Mouse (Mus musculus) CH12.LX (cell line): ENCODE data around the gene Lefty2. TPM values are rescaled to one million over a fixed set of nuclear protein-coding genes. Genes with fewer than 3 reads are reported as not detected.
A peak's percentile ranks its signal among the peaks of the same experiment; 100 is the strongest.

Source experiments
- DNase-seq: peaks from one replicate; pipeline ENCODE4 v3.0.0-alpha.2; 2013; ENCODE audit errors: extremely low read depth
- H3K27ac ChIP-seq: 2 replicates; pipeline ENCODE4 v1.5.1; 2012; ENCODE audit warnings: low read depth, mild to moderate bottlenecking, control low read depth, moderate library complexity; ENCODE audit not compliant: insufficient read depth
- H3K27me3 ChIP-seq: replicated peaks from 2 replicates; pipeline ENCODE3; 2012; ENCODE audit warnings: inconsistent platforms
- H3K36me3 ChIP-seq, 2 experiments: replicated peaks in 1 of 2; 2 replicates each; pipeline versions ENCODE3 to v1.6.1; 2012; ENCODE audit warnings: inconsistent platforms in 1 of 2, low read length in 1 of 2, mild to moderate bottlenecking in 1 of 2, mixed read lengths in 1 of 2, moderate library complexity in 1 of 2; ENCODE audit not compliant: control insufficient read depth in 1 of 2, insufficient read depth in 1 of 2
- H3K4me1 ChIP-seq, 2 experiments: 2 replicates each; pipeline ENCODE4 v1.6.1; 2012; ENCODE audit warnings: inconsistent platforms in 1 of 2, moderate library complexity in 1 of 2; ENCODE audit not compliant: insufficient read depth in 2 of 2, control insufficient read depth in 1 of 2
- H3K4me2 ChIP-seq: 2 replicates; pipeline ENCODE4 v1.6.1; 2012; ENCODE audit warnings: low read depth, mild to moderate bottlenecking, control low read depth; ENCODE audit not compliant: poor library complexity, insufficient read depth, severe bottlenecking
- H3K4me3 ChIP-seq, 3 experiments: fragments of 150-350 bp in 1 of 3; sonication (generic) in 1 of 3; replicated peaks in 1 of 3; 2 replicates each; pipeline versions ENCODE3 to v1.5.1; 2011 to 2012; ENCODE audit warnings: low read depth in 2 of 3, low read length in 2 of 3, mild to moderate bottlenecking in 2 of 3, moderate library complexity in 2 of 3, control low read depth in 1 of 3, improper control_type of control experiment in 1 of 3, inconsistent platforms in 1 of 3, mixed read lengths in 1 of 3; ENCODE audit not compliant: poor library complexity in 1 of 3
- H3K79me2 ChIP-seq: replicated peaks from 2 replicates; pipeline ENCODE4 v1.6.1; 2012; ENCODE audit warnings: mild to moderate bottlenecking, moderate library complexity; ENCODE audit not compliant: control insufficient read depth, poor library complexity, insufficient read depth, severe bottlenecking; ENCODE audit errors: extremely low read depth
- H3K9ac ChIP-seq: 2 replicates; pipeline ENCODE4 v1.6.1; 2012; ENCODE audit warnings: low read depth, mild to moderate bottlenecking, control low read depth, moderate library complexity; ENCODE audit not compliant: insufficient read depth
- H3K9me3 ChIP-seq: replicated peaks from 2 replicates; pipeline ENCODE3; 2012; ENCODE audit warnings: low read length, inconsistent platforms, mixed read lengths
- BHLHE40 ChIP-seq: IDR thresholded peaks from 2 replicates; pipeline ENCODE4 v1.6.1; 2011; ENCODE audit warnings: mild to moderate bottlenecking, low read depth, low read length, improper control_type of control experiment
- CTCF ChIP-seq, 2 experiments: IDR thresholded peaks in 1 of 2; conservative IDR thresholded peaks in 1 of 2; 2 replicates each; pipeline ENCODE4 v1.5.1; 2011 to 2012; ENCODE audit warnings: low read depth in 2 of 2, low read length in 2 of 2, improper control_type of control experiment in 1 of 2, inconsistent platforms in 1 of 2, mild to moderate bottlenecking in 1 of 2, moderate library complexity in 1 of 2
- E2F4 ChIP-seq: IDR thresholded peaks from 2 replicates; pipeline ENCODE4 v1.6.1; 2011; ENCODE audit warnings: low read depth, low read length, improper control_type of control experiment; ENCODE audit not compliant: insufficient replicate concordance
- ELF1 ChIP-seq: IDR thresholded peaks from 2 replicates; pipeline ENCODE4 v1.6.1; 2014; ENCODE audit warnings: low read depth, mild to moderate bottlenecking, inconsistent platforms, low read length, improper control_type of control experiment
- GABPA ChIP-seq: IDR thresholded peaks from 2 replicates; pipeline ENCODE4 v1.6.1; 2012; ENCODE audit warnings: low read depth, low read length, improper control_type of control experiment, inconsistent platforms; ENCODE audit not compliant: insufficient replicate concordance
- HCFC1 ChIP-seq: IDR thresholded peaks from 2 replicates; pipeline ENCODE4 v1.6.1; 2012; ENCODE audit warnings: low read depth, mild to moderate bottlenecking, inconsistent platforms, low read length, improper control_type of control experiment
- IRF4 ChIP-seq: IDR thresholded peaks from 2 replicates; pipeline ENCODE4 v1.6.1; 2014; ENCODE audit warnings: low read depth, mild to moderate bottlenecking, inconsistent platforms, low read length, improper control_type of control experiment
- JUN ChIP-seq: IDR thresholded peaks from 2 replicates; pipeline ENCODE4 v1.6.1; 2011; ENCODE audit warnings: low read depth, mild to moderate bottlenecking, low read length, improper control_type of control experiment, moderate library complexity; ENCODE audit not compliant: insufficient read depth
- KAT2A ChIP-seq: IDR thresholded peaks from 2 replicates; pipeline ENCODE4 v1.6.1; 2012; ENCODE audit warnings: low read length, improper control_type of control experiment, inconsistent platforms; ENCODE audit not compliant: insufficient replicate concordance
- MAX ChIP-seq: IDR thresholded peaks from 2 replicates; pipeline ENCODE4 v1.6.1; 2011; ENCODE audit warnings: low read length, improper control_type of control experiment
- MAZ ChIP-seq: IDR thresholded peaks from 2 replicates; pipeline ENCODE4 v1.6.1; 2012; ENCODE audit warnings: low read depth, mild to moderate bottlenecking, inconsistent platforms, low read length, improper control_type of control experiment, moderate library complexity
- MEF2A ChIP-seq: IDR thresholded peaks from 2 replicates; pipeline ENCODE4 v1.6.1; 2014; ENCODE audit warnings: low read depth, mild to moderate bottlenecking, inconsistent platforms, low read length, improper control_type of control experiment, borderline replicate concordance
- MYC ChIP-seq: IDR thresholded peaks from 2 replicates; pipeline ENCODE4 v1.6.1; 2011; ENCODE audit warnings: low read depth, mild to moderate bottlenecking, improper control_type of control experiment, low read length
- PAX5 ChIP-seq: IDR thresholded peaks from 2 replicates; pipeline ENCODE4 v1.6.1; 2012; ENCODE audit warnings: low read length, inconsistent platforms, mixed read lengths
- POLR2A ChIP-seq: IDR thresholded peaks from 2 replicates; pipeline ENCODE4 v1.6.1; 2011; ENCODE audit warnings: low read depth, mild to moderate bottlenecking, improper control_type of control experiment, low read length
- POLR2AphosphoS2 ChIP-seq: IDR thresholded peaks from 2 replicates; pipeline ENCODE4 v1.6.1; 2011; ENCODE audit warnings: low read depth, low read length, improper control_type of control experiment
- RAD21 ChIP-seq: IDR thresholded peaks from 2 replicates; pipeline ENCODE4 v1.6.1; 2011; ENCODE audit warnings: low read depth, mild to moderate bottlenecking, low read length, improper control_type of control experiment, moderate library complexity
- RCOR1 ChIP-seq: conservative IDR thresholded peaks from 2 replicates; pipeline ENCODE4 v1.6.1; 2012; ENCODE audit warnings: low read depth, mild to moderate bottlenecking, inconsistent platforms, low read length, improper control_type of control experiment
- SMC3 ChIP-seq: IDR thresholded peaks from 2 replicates; pipeline ENCODE4 v1.6.1; 2011; ENCODE audit warnings: low read depth, low read length, improper control_type of control experiment
- TCF12 ChIP-seq: IDR thresholded peaks from 2 replicates; pipeline ENCODE4 v1.6.1; 2014; ENCODE audit warnings: low read depth, mild to moderate bottlenecking, inconsistent platforms, low read length, improper control_type of control experiment
- UBTF ChIP-seq: IDR thresholded peaks from 2 replicates; pipeline ENCODE4 v1.6.1; 2012; ENCODE audit warnings: low read depth, mild to moderate bottlenecking, inconsistent platforms, low read length, improper control_type of control experiment, moderate library complexity
- USF1 ChIP-seq: IDR thresholded peaks from 2 replicates; pipeline ENCODE4 v1.6.1; 2014; ENCODE audit warnings: low read depth, mild to moderate bottlenecking, inconsistent platforms, low read length, improper control_type of control experiment
- ZKSCAN1 ChIP-seq: IDR thresholded peaks from 2 replicates; pipeline ENCODE4 v1.6.1; 2012; ENCODE audit warnings: low read depth, inconsistent platforms, low read length, improper control_type of control experiment, borderline replicate concordance
- ZMIZ1 ChIP-seq: IDR thresholded peaks from 2 replicates; pipeline ENCODE4 v1.6.1; 2012; ENCODE audit warnings: low read depth, mild to moderate bottlenecking, inconsistent platforms, low read length, improper control_type of control experiment
- dilution Hi-C: fragments of 300-500 bp; cut with MboI; formaldehyde crosslinking; loops from 2 replicates; pipeline ENCODE4 v1.14.3; 2020; ENCODE audit warnings: low sequenced_read_pairs; ENCODE audit not compliant: extremely low pct_unique_long_range_greater_than_20kb, extremely low pct_ligation_motif_present
- in situ Hi-C: fragments of 300-500 bp; cut with MboI; formaldehyde crosslinking; loops from 3 replicates; pipeline ENCODE4 v1.14.3; 2019; ENCODE audit warnings: low sequenced_read_pairs, low pct_ligation_motif_present, low pct_unique_long_range_greater_than_20kb, mixed read lengths
- polyA plus RNA-seq: library from polyadenylated mRNA; unstranded; fragments of >175 nt; gene quantifications from 2 replicates; pipeline ENCODE4 v1.2.1, GENCODE M21; 2012; ENCODE audit warnings: low read depth; ENCODE audit not compliant: insufficient read length
- total RNA-seq, 2 experiments: library from RNA; depleted of rRNA; stranded (reverse); fragments of 300-350 nt in 1 of 2; fragments of >200 nt in 1 of 2; gene quantifications; 2 replicates each; pipeline ENCODE4 v1.2.3; 2012 to 2014

Gene Lefty2
- total and polyA plus RNA-seq, 3 experiments: not detected

- Histone ChIP-seq H3K27ac (no peak overlapping the region), H3K79me2 (no peaks in the 10 kb centered on the region), H3K27me3 (no peaks in the 10 kb centered on the region), H3K9me3 (no peaks in the 10 kb centered on the region), H3K36me3 (no peaks in the 10 kb centered on the region), H3K9ac (no peak overlapping the region), H3K4me3 (no peak overlapping the region), H3K4me1 (peaks cover 14 to 29% of the 10 kb centered on the region in 2 experiments), H3K4me2 (no peak overlapping the region)
- DNase-seq: no peak
- TF ChIP-seq MEF2A (no peak), MYC (no peak), E2F4 (no peak), MAZ (no peak), RCOR1 (no peak), POLR2AphosphoS2 (no peak), ZKSCAN1 (no peak), TCF12 (no peak), JUN (no peak), SMC3 (peak; percentile 57), KAT2A (no peak), IRF4 (no peak), PAX5 (no peak), USF1 (no peak), RAD21 (peak; percentile 43), UBTF (no peak), CTCF (conservative IDR thresholded peaks at IDR 0.05 in 1 of 2, IDR thresholded peaks at IDR 0.05 in 1 of 2; ENCODE audit: low read depth in 2 of 2, low read length in 2 of 2) (peak; percentile 65 to 74), MAX (no peak), ZMIZ1 (no peak), BHLHE40 (no peak), POLR2A (no peak), ELF1 (no peak), HCFC1 (no peak), GABPA (no peak)
- in situ Hi-C loops (loop anchor here (5.0 kb wide), 1 partner anchor 53 kb away; no protein-coding TSS in a partner anchor), dilution Hi-C loops (no loop called here)
Measured at GRCm38 (mm10) chr1:180919686-180920085, 26.8 kb downstream of the Lefty2 start.
